Mouse (Mus musculus): ENCODE data around the gene Adat2.

Gene Adat2

GRCm38 (mm10) chr10:13596073-13596472, 43.4 kb downstream of the Adat2 start:
- DNase-seq (ENCODE audit: low spot score in 2 of 2) = peak in 1 of 2 experiments; percentile 26

GRCm38 (mm10) chr10:13596866-13597265, 44.2 kb downstream of the Adat2 start:
- DNase-seq (ENCODE audit: low spot score in 2 of 2) = no peak

DNA sequence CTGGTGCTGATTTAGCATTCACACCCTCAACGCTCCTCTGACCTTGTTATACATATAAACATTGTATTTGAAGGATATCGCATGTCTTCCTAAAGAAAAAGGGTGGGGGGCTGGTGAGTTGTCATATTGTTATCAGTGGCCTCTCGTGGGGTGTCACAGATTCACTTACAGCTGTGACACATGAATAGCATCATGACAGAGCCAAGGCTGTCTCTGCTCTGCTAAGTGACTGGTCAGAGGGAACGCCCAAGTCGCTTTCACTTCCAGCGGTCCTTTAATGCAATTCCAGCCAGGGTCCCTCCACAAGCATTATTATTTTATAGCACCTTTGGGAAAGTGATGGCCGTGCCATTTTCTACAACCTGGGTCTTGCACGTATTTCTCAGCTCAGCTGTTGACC, 44.8 kb downstream of the Adat2 start:
- no peak for DNase-seq (ENCODE audit: low spot score in 2 of 2)

DNA sequence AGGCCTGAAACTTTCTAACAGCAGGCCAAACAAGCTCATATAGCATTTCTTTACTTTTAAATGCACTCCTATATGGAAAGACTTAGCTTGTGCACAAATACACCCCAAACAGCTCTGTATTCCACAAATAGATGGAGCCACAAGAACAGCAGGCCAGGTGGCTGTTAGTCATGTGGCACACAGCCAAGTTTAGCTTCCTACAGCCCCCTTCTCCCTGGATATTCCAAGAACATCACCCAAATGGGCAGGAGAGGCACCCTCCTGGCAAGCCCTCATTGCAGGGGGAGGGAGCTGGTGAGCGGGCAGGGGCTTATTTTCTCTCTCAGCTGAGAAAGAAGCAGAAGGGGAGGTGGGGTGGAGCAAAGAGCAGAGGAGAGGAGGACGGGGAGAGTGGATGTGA, 48.2 kb downstream of the Adat2 start:
- DNase-seq (ENCODE audit: low spot score in 2 of 2) = no peak

Measured in heart, adult 9 months (tissue).